Comparison of ENCODE assay signal across 28 mouse cellular contexts in the genomic region with DNA sequence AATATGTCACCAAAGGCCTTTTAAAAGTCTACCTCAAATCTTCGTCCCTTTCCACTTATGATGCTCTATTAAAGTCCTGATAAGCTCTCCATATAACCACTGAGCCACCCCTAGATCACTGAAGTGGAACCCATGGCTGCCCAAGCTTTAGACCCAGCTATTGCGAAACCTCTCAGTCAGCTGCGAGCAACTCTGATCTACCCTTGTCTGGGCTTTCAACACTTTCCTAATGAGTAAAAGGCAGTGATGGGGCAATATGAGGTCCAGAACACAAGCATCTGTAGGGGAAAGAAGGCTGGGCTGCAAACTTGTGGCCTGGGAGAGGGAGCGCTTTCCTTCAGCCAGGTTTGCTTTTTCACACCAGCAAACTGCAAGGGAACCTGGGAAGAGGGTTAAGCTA.
DNase-seq lines count a peak whose midpoint lies in the region; ATAC-seq and TF ChIP-seq lines count a peak whose summit lies in the region.
"Had no signal": no experiment of that assay in that cellular context is flagged by ENCODE, and none has a peak within 500 bp of the region (broad histone marks: within the 10 kb centered on the region; RNA-seq: fewer than 3 reads in every experiment).

No protein-coding gene starts in this region.

- WGBS in lung, postnatal 0 days: 80% methylated on average over 4 of the region's 4 CpGs
- WGBS in intestine, embryonic 16.5 days: 91% methylated on average over 4 of the region's 4 CpGs

- POLR2A ChIA-PET in Patski (lab: Charles Lee): interaction anchor here (0.6 kb wide), 1 partner anchor 38 kb away, joined by 5 read pairs; no protein-coding TSS in a partner anchor

- no peak overlapping the region for H3K9ac ChIP-seq in lung, postnatal 0 days (replicated peaks; ENCODE audit: low read depth)
- H3K9ac ChIP-seq in intestine, embryonic 16.5 days (ENCODE audit: low read depth, low read length): no peak overlapping the region
- H3K9ac ChIP-seq: embryonic facial prominence, embryonic 13.5 days; forebrain, embryonic 12.5 days; forebrain, embryonic 15.5 days; heart, embryonic 13.5 days; hindbrain, embryonic 12.5 days; hindbrain, embryonic 15.5 days had no signal

- no peak for TF ChIP-seq EP300 in lung, postnatal 0 days (IDR thresholded peaks at IDR 0.05)

- DNase-seq in lung, postnatal 0 days (ENCODE audit: low spot score): peak; percentile 33
- DNase-seq in lung, postnatal 14 days: no peak
- DNase-seq in 416B (ENCODE audit: low read depth): peak; percentile 50
- DNase-seq in Patski (ENCODE audit: low read depth, low spot score): peak; percentile 25
- DNase-seq in cerebellum, adult 18-20 months: no peak
- no peak for DNase-seq in urinary bladder, postnatal 10 days (ENCODE audit: low spot score)
- DNase-seq: adrenal gland, adult 2 months; adrenal gland, postnatal 14 days; B cell, adult 2 months; cerebellum, adult 11 months; cerebellum, adult 8-10 months; cerebellum, postnatal 36 days; embryo, embryonic 11 days; gastrocnemius, postnatal 25 days; heart, adult 2 months; heart, postnatal 14 days; heart, postnatal 4 days had no signal

- H3K4me2 ChIP-seq in lung, postnatal 0 days (replicated peaks; ENCODE audit: low read depth, low read length): no peak overlapping the region
- H3K4me2 ChIP-seq in intestine, embryonic 16.5 days (ENCODE audit: low read depth, low read length): no peak overlapping the region
- H3K4me2 ChIP-seq: embryonic facial prominence, embryonic 13.5 days; forebrain, embryonic 12.5 days; forebrain, embryonic 15.5 days; heart, embryonic 13.5 days; hindbrain, embryonic 12.5 days; hindbrain, embryonic 15.5 days had no signal

- H3K9me3 ChIP-seq in lung, postnatal 0 days (ENCODE audit: low read length): no peaks in the 10 kb centered on the region
- H3K9me3 ChIP-seq in intestine, embryonic 16.5 days (ENCODE audit: control insufficient read depth, low read length): no peaks in the 10 kb centered on the region
- H3K9me3 ChIP-seq: embryonic facial prominence, embryonic 10.5 days; embryonic facial prominence, embryonic 13.5 days; forebrain, embryonic 12.5 days; forebrain, embryonic 15.5 days; heart, embryonic 10.5 days; heart, embryonic 13.5 days; hindbrain, embryonic 12.5 days; hindbrain, embryonic 15.5 days had no signal

- H3K4me3 ChIP-seq in lung, postnatal 0 days (ENCODE audit: low read depth, low read length): no peak overlapping the region
- H3K4me3 ChIP-seq in intestine, embryonic 16.5 days (ENCODE audit: low read length): no peak overlapping the region
- H3K4me3 ChIP-seq: embryonic facial prominence, embryonic 10.5 days; embryonic facial prominence, embryonic 13.5 days; erythroblast, embryonic 14.5 days; forebrain, embryonic 12.5 days; forebrain, embryonic 15.5 days; heart, adult 2 months; heart, embryonic 10.5 days; heart, embryonic 13.5 days; hindbrain, embryonic 12.5 days; hindbrain, embryonic 15.5 days had no signal

- no peak for TF ChIP-seq CTCF in lung, postnatal 0 days (IDR thresholded peaks at IDR 0.05)
- no peak for TF ChIP-seq CTCF in Patski (IDR thresholded peaks at IDR 0.05)

- in situ Hi-C loops in Patski (cut with MboI; ENCODE audit: low pct_unique_long_range_greater_than_20kb): loop anchor here (5.0 to 25.0 kb wide), 3 partner anchors 237 to 682 kb away; a partner anchor contains a TSS

- no peaks in the 10 kb centered on the region for H3K4me1 ChIP-seq in lung, postnatal 0 days (ENCODE audit: insufficient read depth, low read depth, low read length)
- H3K4me1 ChIP-seq in intestine, embryonic 16.5 days (ENCODE audit: control insufficient read depth, insufficient read depth, low read length): peaks cover 2% of the 10 kb centered on the region; the same call in 1 of the 2 replicates
- H3K4me1 ChIP-seq: embryonic facial prominence, embryonic 10.5 days; embryonic facial prominence, embryonic 13.5 days; forebrain, embryonic 12.5 days; forebrain, embryonic 15.5 days; heart, embryonic 10.5 days; heart, embryonic 13.5 days; hindbrain, embryonic 12.5 days; hindbrain, embryonic 15.5 days had no signal

- CTCF ChIA-PET in Patski (lab: Charles Lee): interaction anchor here (0.7 to 1.5 kb wide), 2 partner anchors 127 to 540 kb away, joined by 3 read pairs; no protein-coding TSS in a partner anchor

- ATAC-seq in lung, postnatal 0 days: no peak
- peak; percentile 80 for ATAC-seq in Patski
- peak; percentile 67 for ATAC-seq in megakaryocyte progenitor cell, adult 5-6 weeks (replicated peaks; ENCODE audit: poor library complexity)
- ATAC-seq in intestine, embryonic 16.5 days: no peak
- ATAC-seq: forebrain, embryonic 15.5 days had no signal

- no peak overlapping the region for H3K27ac ChIP-seq in lung, postnatal 0 days (ENCODE audit: low read length)
- H3K27ac ChIP-seq in intestine, embryonic 16.5 days (ENCODE audit: low read length): no peak overlapping the region
- H3K27ac ChIP-seq: embryonic facial prominence, embryonic 10.5 days; embryonic facial prominence, embryonic 13.5 days; forebrain, embryonic 12.5 days; forebrain, embryonic 15.5 days; heart, adult 2 months; heart, embryonic 10.5 days; heart, embryonic 13.5 days; hindbrain, embryonic 12.5 days; hindbrain, embryonic 15.5 days had no signal

- no peaks in the 10 kb centered on the region for H3K36me3 ChIP-seq in lung, postnatal 0 days (ENCODE audit: insufficient read depth, low read length)
- H3K36me3 ChIP-seq in intestine, embryonic 16.5 days (ENCODE audit: control insufficient read depth, insufficient read depth, low read length): no peaks in the 10 kb centered on the region
- H3K36me3 ChIP-seq: embryonic facial prominence, embryonic 10.5 days; embryonic facial prominence, embryonic 13.5 days; heart, embryonic 10.5 days had no signal

- H3K27me3 ChIP-seq in lung, postnatal 0 days (replicated peaks; ENCODE audit: insufficient read depth, low read length): no peaks in the 10 kb centered on the region
- H3K27me3 ChIP-seq in Patski: no peaks in the 10 kb centered on the region
- no peaks in the 10 kb centered on the region for H3K27me3 ChIP-seq in intestine, embryonic 16.5 days (replicated peaks; ENCODE audit: control insufficient read depth, insufficient read depth, low read length)
- H3K27me3 ChIP-seq: embryonic facial prominence, embryonic 13.5 days; forebrain, embryonic 12.5 days; forebrain, embryonic 15.5 days; heart, embryonic 13.5 days; hindbrain, embryonic 12.5 days; hindbrain, embryonic 15.5 days had no signal

Comparison
In these comparisons a context has a peak if more than half of its experiments do, and no peak if none do; other contexts are left out.
1. DNase-seq: peak in lung, postnatal 0 days (single experiment), 416B (single experiment) and Patski (single experiment); none in lung, postnatal 14 days (single experiment), cerebellum, adult 18-20 months (0 of 2) and urinary bladder, postnatal 10 days (single experiment).
2. ATAC-seq: peak in Patski (single experiment) and megakaryocyte progenitor cell, adult 5-6 weeks (single experiment); none in lung, postnatal 0 days (single experiment) and intestine, embryonic 16.5 days (single experiment).